Mouse (Mus musculus): ENCODE measurements at regions not wholly inside any gene's neighbourhood (a gene's known extent, or its start where the extent isn't known, plus 50 kb on each side); places are given as distances from the start of the nearest gene placed in this dataset.
A peak's percentile ranks its signal among the peaks of the same experiment; 100 is the strongest.
"Not testable (repeated sequence)": the region's sequence is repeated elsewhere in the genome, so short reads cannot be mapped to it uniquely, and the experiment has no call there.

DNA sequence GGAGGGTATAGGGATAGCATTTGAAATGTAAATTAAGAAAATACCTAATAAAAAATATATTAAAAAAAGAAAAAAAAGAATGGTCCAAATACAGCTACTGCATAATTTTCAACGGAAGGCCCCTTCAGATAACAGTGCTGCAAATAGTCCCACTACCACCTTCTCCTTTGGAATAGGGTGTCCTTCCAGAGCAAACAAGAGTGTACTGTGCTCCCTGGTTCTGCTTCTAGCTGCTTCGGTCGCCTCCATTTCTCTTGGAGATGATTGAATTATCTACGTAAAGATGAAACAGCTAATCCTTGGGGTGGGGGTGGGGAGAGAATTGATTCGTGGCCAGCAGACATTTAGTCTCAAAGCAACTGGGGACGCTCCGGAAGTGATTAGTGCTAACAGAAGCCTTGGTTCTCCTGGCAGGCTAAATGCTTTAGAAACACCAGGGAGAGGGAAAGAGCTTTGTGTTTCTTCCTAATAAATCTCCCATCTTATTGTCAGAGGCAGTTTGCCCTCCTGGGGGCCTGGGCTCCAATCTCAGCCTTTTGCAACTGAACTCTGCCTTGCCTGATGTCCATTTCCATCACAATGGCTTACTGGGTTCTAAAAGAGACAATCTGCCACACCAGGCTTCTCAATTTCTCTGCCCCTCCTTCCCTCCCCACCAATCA, 184.5 kb upstream of the Tbl1xr1 start:
- no peak for DNase-seq

DNA sequence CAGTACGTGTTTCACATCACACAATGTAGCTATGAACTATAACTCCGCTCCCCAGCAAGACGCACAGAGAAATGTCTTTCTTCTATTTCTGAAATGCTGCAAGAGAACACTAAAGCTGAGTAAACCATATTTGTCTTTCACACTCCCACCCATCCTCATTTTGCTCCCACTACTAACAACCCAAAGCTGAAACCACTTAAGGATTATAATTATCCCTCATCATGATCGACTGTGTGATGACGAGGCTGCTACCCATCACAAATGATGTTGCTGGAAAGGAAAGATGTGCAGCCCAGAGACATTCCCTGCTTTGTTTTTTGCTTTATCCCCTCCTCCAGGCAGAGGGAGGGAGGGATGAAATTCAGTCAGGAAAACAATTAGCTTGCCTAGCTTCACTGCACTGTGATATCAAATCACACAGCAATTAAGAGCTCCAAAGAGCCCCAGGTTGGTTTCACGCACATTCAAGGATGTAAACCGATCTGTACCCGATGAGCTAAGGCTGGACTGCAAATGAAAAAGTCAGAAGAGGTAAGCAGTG, 183.5 kb upstream of the Tbl1xr1 start:
- DNase-seq, result no peak

DNA sequence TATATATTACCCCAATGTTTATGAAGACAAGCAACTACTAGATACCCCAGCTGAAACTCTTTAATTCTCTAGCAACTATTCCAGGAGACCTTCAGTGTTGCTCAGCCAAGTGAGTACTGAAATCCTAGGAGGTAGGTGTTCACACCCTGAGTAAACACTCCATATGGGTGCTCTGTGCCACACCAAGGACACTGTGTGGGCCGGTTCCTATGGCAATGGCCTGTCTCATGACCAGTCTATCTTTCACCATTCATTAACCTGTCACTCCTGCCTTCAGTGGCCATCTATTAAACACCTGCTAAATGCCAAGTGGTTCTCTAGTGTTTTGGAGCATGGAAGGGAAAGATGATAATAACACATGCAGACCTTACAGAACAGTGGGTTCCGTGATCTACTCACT, 180.9 kb upstream of the Tbl1xr1 start:
- no peak for DNase-seq

DNA sequence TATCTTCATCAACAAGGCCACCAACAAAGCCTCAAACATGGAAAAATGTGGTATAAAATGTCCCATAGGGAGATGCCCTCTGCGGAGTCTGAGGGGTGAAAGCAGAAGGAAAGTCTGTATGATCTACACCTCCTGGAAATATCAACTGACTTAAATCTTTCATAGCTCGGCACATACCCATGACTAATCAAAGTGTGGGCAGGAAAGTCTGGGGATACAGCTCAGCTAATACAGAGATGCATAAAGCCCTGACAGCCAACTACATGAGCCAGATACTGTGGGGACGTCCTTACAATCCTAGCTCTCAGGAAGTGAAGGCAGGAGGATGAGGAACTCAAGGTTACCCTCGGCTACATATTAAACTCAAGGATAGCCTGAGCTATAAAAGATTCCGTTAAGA, 178.2 kb upstream of the Tbl1xr1 start:
- DNase-seq, result no peak

DNA sequence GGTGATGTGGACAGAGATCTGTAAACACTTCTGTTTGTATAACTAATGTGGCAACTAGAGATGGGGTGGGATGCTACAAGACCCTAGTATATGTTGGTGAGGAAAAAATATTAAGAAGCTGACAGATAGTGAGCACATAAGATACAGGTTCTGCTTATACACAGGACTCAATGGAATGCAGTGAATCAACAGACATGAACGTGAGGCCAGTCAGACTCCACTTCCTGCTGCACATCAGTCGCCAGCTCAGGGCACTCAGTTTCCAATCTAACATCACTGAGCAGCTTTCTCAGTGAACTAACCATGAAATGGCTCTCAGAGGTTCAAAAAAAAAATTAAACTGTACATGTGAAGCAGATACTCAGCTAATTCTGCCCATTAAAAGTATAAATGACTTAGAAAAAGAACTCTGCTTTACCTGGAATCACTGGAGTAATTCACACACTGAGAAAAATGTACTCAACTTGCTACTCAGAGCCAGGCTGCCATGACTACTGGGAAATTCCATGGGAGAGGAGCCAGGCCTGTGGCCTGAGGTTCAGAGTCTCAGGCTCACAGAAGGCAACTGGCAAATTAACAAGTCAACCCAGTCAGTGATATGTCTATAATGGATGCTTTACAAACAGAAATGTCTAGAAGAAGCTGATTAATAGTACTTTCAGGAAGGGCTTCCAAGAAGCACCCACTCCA, 170.9 kb upstream of the Tbl1xr1 start:
- DNase-seq, result no peak

DNA sequence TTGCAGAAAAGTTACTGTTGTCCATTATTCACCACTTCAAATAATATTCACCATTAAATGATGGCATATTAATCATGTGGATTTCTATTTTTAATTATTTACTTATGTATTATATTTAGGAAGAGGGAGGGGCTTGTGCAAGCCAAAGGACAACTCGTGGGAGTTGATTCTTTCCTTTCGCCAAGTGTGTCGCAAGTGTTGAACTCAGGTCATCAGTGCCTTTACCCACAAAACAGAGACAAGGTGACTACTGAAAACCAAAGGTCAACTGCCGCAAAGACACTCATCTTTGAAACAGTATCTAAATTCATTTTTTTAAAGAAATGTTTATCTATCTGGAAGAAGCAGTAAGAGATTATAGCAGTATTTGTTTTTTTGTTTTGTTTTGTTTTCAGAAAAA, 167.6 kb upstream of the Tbl1xr1 start:
- DNase-seq, result no peak

DNA sequence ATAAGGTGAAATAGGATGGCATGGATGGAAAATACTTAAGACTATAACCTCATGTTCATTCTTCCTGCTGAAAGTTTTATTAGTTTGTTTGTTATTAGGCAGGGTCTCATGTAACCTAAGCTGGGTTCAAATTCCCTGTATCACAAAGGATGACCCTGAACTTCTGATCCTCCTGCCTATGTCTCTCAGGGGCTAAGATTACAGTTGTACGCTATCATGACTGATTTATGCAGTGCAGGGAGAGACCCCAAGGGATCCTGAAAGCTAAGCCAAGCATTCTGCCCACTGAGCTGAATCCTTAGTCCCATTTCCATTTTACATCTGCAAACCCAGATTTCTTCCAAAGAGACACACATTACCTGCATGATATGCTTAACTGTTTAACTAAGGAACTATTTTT, 166.4 kb upstream of the Tbl1xr1 start:
- DNase-seq, result no peak

DNA sequence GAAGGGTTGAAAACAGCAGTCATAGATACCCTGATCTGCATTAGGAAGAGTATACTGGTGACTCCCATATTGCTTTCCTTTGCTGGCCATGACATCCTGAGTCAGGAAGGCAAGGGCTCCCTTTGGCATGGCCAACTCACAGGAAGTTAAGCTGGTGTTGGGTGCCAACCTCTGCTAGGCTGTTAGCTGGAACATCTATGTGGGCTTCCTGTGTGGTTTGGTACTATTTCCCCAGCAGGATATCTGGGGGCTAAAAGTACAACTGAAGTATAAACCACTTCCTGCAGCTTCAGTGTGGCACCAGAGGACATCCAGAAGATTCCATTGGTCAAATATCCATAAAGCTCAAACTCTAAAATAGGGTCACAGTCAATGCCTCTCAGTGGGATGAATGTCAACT, 165.4 kb upstream of the Tbl1xr1 start:
- DNase-seq, result peak; percentile 42 to 58

DNA sequence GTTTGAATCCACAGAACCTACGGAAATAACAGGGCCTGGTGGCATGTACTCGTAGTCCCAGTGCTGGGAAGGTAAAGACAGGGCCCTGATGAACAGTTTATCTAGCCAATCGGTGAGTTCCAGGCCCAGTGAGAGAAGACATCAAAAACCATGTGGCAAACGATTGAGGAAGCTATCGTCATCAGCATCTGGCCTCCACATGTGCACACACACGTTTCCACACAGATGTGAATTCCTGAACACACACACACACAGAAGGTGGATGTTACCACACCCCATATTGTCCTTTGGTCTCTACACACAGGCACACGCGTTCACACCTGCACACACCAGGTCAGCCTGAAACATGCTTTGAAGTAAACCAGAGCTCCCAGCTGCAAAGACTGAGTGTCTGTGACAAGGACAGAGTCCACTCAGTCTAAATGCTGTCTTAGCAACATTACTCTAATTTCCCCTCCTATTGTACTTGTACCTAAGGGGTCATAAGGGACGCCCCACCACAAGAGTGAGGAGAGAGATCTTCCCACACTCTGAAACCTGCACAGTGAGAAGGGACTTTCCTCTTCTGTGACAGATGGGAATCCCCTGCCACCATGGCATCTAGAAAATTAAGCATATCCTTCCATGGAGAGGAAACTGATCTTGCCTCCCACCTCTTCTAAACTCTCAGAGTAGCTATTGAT, 159.1 kb upstream of the Tbl1xr1 start:
- DNase-seq, result no peak

DNA sequence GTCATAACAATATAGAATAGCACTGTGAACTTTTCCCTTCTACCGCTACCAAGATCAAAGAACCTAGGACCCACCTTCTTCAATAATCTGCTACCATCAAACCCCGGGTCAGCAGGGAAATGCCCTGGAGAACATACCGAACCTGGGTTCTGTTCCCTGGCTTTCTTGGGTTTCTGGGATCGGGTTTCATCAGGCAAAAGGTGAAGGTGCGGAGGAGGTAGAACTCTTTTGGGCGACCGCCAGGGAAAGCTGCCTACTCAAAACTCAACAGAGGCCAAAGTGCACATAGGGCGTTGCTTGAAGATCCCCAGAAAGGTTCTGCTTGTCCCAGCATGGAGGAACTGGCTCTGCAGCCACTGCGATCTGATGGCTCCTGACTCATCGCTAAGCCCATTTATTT, 158.0 kb upstream of the Tbl1xr1 start:
- no peak for DNase-seq

DNA sequence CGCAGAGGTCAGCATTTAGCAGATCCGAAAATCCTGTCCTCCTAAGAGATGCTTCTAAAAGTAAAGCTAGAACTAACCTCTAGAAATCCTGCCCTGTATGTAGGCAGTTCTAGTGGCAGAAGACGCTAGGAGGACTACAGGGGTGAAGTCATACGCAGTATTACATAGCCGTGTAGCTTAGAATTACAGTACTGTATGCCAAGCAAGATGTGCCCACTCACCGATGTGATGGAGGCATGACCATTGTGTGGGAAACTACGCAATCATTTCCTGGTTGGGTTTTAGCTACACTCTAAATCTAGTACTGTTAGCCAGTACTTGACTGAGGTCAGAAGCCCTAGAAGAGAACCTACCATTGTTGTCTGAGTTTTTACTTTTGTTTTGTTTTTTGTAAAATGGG, 156.5 kb upstream of the Tbl1xr1 start:
- DNase-seq, result no peak

DNA sequence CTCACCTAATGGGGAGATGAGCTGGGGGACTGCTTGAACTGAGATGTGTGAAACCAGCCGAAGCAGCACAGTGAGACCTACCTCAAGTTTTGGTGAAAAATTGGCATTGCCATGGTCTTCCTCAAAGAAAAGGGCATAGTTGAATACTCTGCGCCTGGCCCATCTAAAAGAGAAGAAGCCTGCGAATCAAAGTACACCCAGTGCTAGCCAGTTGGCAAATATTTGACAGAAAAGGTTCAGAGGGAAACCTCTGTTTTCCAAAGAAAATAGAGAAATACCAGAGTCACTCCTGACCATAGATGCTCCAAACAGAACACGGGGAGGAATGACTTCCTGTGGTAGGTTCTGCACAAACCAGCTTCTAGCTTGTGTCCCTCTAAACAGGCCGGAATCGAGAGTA, 144.5 kb upstream of the Tbl1xr1 start:
- DNase-seq, result no peak

DNA sequence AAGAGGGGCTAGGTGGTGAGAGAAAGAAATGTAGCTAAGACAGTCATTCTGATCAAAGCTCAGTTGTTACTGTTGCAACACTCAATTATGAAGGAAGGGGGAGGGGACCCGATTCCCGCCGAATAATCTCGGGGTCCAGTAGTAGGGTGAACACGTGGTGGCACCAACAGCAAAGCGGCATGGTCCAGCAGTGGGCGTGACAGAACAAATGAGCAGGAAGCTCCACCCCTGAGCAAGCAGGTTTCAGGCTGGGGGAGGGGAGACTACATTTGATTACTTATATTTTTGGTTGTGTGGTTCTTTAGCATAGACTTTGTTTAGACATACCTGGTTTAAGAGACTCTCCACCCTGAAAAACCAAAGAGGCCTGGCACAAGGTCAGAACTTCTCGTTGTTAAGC, 143.8 kb upstream of the Tbl1xr1 start:
- not testable (repeated sequence) for DNase-seq

DNA sequence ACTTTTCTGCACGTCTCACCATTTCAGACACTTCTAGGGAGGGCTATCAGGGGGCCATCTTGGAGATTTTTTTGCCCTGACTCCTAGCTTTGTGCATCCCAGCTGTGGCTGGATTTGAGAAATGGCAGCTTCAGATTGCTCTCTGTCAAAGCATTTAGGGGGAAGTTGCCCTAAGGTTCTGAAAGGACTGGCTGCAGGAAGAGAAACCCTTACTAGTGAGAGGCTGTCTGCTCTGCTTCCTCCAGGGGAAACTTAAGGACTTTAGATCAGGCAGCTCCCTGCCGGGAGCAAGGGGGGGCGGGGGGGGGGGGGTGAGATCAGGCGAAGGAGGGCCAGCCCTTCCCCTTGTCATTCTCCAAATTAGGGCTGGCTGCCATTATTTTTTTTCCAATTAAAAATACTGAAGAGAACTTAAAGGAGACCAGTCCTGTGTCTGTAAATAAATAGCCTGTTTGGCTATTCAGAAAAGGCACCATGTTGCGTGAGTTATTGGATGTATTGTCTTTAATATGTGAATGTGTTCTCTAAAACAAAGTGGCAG, 141.7 kb upstream of the Tbl1xr1 start:
- DNase-seq, result no peak

DNA sequence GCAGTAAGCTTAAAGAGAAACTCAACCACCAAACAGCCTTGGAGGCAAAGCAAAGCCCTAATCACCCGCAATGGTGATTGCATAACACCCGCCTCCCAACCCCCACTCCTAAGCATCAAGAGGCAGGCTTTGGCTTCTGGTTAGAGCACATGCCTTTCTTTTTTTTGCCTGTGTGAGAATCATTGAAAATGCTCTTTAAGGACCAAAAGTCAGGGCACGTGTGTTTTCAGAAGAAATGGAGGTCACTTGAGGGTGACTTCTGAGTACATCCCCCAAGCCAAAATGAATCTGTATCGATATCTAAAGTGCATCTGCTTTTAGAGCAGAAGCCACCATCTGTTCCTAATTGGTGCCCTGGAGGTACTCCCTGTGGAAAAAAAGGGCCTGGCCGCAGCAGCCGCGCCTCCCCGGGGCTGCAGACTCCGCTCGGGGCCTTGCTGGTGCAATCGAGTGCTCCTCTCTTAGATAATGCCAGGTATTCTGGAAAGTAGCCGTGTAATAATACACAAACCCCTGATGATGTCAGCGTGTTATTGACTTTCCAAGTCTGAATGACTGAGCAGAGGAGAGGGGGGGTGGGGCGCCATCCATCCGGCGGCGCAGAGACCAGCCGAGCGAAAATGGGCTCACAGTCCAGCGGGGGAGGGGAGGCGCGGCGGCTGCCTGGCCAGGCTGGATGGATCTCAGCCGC, 140.7 kb upstream of the Tbl1xr1 start:
- peak; percentile 90 to 92 for DNase-seq

DNA sequence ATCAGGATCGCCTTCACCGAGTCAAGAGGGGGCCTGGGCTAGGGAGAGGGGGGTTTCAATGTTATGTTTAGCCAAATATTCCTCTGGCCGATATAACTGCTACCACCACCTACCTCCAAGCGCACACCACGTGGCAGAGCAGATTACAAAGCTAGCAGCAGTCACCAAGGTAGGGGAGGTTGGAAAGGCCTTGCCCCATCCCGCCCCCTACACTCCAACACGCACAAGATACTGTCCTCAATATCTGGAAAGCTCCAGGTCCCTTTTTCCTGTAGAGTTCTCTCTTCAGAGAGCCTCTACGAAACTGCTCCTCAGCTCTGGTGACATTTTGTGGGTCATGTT, 140.2 kb upstream of the Tbl1xr1 start:
- no peak for DNase-seq

DNA sequence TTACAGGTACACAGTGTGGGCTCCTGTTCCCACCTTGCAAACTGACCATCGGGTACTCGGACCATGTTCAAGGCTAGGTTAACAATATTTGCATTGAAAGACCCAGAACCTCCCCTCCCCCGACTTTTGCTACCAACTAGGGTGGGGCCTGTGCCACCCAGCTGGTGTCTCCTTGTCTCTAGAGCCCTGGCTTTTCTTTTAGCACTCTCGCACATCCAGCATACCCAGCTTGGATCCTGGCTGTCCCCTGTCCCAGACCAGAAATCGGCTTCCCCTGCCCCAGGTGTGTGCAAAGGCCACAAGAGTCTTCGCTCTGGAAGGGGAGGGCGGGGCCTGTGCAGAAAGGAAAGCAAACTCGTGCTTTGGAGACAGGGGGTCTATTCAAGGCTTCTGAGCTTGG, 139.8 kb upstream of the Tbl1xr1 start:
- peak; percentile 60 to 74 for DNase-seq

DNA sequence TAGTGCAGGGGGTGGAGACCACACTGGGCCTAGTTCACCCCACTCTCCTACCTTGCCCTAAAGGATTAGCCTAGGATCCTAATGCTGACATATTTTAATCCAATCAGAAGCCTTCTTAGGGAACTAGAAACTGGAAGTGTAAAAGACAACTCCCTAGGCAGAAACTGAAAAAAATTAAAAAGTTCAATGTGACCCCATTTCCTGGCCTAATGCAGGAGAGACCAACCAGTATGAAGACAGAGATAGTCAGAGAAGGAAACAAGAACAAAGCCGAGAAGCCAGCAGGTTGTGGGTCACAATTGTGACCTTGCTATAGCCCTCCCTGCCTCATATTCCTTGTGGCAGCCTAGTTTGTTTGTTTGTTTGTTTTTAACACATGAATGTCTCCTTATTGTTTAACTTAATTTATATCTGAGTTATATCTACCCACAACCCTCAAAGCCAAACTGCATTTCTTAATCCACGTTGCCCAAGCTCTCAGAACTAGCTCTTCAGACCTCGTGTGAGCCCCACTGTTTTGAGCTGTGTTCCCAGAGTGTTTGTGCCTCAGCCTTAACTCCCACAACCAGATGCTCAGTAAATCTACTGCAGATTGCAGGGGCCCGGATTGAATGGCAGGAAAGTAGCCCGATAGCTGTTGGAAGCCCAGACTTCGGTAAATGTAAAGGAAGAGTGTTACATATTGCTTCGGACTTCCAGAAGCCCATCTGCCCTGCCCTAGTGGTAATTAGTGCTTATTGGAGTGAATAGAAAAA, 139.0 kb upstream of the Tbl1xr1 start:
- no peak for DNase-seq

DNA sequence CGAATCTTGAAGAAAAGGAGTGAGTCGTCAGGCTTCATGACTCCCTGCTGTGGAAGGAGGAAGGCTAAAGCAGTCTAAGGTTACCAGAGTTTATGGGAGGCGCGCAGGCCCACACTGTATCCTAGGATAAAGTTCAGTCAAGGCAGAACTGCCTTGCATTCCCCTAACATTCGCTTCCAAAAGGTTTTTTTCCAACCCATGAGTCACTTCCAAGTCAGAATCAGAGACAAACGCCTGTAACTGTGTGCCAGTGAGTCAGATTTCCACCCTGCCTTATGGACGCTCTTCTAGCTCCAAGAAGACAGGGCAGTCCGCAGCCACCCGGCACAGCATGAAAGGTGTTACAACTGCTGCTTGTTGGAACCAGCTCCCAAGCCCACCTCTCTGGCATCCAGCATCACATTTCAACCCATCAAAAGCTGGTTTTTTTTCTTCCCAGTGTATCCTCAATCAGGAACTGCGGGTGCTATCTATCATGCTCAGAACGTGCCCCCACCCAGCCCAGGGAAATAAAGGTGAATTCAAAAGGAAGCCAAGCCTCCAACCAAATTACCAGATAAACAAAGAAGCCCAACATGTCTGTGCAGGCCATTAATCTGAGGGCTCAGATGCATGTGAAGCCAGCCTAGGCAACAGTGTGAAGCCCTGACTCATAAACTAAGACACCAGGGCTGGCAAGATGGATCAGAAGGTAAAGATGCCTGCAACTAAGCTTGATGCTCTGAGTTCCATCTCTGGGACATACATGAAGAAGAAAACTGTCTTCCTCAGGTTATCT, 138.2 kb upstream of the Tbl1xr1 start:
- DNase-seq, result no peak

DNA sequence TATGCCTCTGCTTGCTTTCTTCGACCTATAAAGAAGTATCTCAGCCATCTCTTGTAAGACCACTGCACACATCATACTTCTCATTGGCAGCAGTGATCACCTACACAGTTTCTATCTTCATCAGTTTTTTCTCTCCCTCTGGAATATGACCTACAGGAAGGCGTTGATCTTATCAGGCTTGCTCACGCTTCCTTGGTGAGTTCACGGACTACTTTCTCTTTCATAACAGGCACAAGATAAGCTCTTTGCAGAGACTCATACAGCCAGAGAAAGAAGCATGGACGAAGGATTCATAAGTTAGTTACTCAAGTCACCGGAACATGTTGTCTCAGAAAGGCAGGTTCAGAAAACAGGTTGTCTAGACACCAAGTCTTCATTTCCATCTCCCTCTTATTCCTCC, 136.7 kb upstream of the Tbl1xr1 start:
- no peak for DNase-seq

DNA sequence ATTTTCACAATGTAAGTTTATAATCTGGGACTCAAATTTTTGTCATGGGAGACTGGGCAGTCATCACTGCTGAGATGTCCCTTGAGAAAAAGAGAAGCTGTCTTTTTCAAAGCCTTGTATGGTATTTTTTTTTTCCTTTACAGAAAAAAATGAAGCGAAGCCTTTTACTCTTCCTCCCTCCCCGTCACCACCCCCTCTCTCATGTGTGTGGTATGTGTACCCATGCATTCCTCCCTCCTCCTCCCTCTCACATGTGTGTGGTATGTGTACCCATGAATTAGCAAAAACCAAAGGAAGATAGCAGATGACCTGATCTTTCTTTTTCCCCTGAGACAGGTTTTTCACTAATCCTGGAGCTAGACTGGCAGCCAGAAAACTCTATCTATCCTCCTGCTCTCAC, 134.9 kb upstream of the Tbl1xr1 start:
- no peak for DNase-seq

DNA sequence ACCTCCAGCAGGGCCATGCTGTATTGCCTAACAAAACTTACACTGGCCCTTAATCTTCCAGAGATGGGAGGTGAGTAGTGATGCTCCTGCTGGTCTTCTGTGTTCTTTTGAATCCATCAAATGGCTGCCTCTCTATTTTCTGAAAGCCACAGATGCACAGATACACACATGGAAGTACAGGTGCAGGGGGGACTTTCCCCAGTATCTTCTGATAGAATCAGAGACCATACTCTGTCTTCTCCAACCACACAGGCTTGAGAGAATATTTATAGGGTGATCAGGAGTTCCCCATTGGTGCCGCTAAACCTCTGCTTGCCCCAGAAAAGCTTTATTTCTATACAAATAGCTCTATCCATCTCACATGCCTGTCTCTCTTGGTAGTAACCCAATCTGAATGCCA, 133.5 kb upstream of the Tbl1xr1 start:
- no peak for DNase-seq

Measured in thymus, postnatal 36 days (tissue).